Mouse (Mus musculus) cerebellum, postnatal 25 days (tissue): ENCODE data around the gene Ucma.
"Not testable (repeated sequence)": the region's sequence is repeated elsewhere in the genome, so short reads cannot be mapped to it uniquely, and the experiment has no call there.

ENCODE experiments used
- DNase-seq, 2 experiments: peaks; one replicate each; pipeline ENCODE4 v3.0.0; 2021; ENCODE audit warnings: mixed read lengths in 2 of 2

The Ucma gene

GRCm38 (mm10) chr2:4975807-4976206 is at the start of gene Ucma:
Gene Ucma (plus strand): TSS chr2:4976122.
- DNase-seq, result no peak

- DNase-seq, result no peak
Observed at GRCm38 (mm10) chr2:4927391-4927790, 48.5 kb upstream of the Ucma start.

GRCm38 (mm10) chr2:4929230-4929629 is 46.7 kb upstream of the Ucma start:
- no peak for DNase-seq

GRCm38 (mm10) chr2:4934516-4934915 is 41.4 kb upstream of the Ucma start:
- DNase-seq, result no peak

- no peak for DNase-seq
Observed at GRCm38 (mm10) chr2:4937931-4938330, 38.0 kb upstream of the Ucma start.

GRCm38 (mm10) chr2:4940861-4941260 is 35.1 kb upstream of the Ucma start:
- no peak for DNase-seq

- DNase-seq, result not testable (repeated sequence)
Observed at GRCm38 (mm10) chr2:4949691-4950090, 26.2 kb upstream of the Ucma start.

GRCm38 (mm10) chr2:4950986-4951385 is 24.9 kb upstream of the Ucma start:
- no peak for DNase-seq

- DNase-seq, result no peak
Observed at GRCm38 (mm10) chr2:4954216-4954760, 21.6 kb upstream of the Ucma start.

- no peak for DNase-seq
Observed at GRCm38 (mm10) chr2:4958039-4958438, 17.9 kb upstream of the Ucma start.

- no peak for DNase-seq
Observed at GRCm38 (mm10) chr2:4967806-4968205, 8.1 kb upstream of the Ucma start.

GRCm38 (mm10) chr2:4969083-4969482 is 6.8 kb upstream of the Ucma start:
- DNase-seq, result no peak

- peak; percentile 22 to 49 for DNase-seq
Observed at GRCm38 (mm10) chr2:4978091-4978490, 2.2 kb downstream of the Ucma start.

- DNase-seq, result no peak
Observed at GRCm38 (mm10) chr2:4983987-4984386, 8.1 kb downstream of the Ucma start.

GRCm38 (mm10) chr2:4985000-4985399 is 9.1 kb downstream of the Ucma start:
- DNase-seq, result no peak

- no peak for DNase-seq
Observed at GRCm38 (mm10) chr2:4986798-4987197, 10.9 kb downstream of the Ucma start.

- DNase-seq, result no peak
Observed at GRCm38 (mm10) chr2:4987388-4988180, 11.7 kb downstream of the Ucma start.

GRCm38 (mm10) chr2:4988826-4989424 is 13.0 kb downstream of the Ucma start:
- no peak for DNase-seq

- DNase-seq, result peak in 1 of 2 experiments; percentile 15
Observed at GRCm38 (mm10) chr2:4993584-4993983, 17.7 kb downstream of the Ucma start.

GRCm38 (mm10) chr2:4994436-4994835 is 18.5 kb downstream of the Ucma start:
- DNase-seq, result no peak

GRCm38 (mm10) chr2:4995646-4996045 is 19.7 kb downstream of the Ucma start:
- no peak for DNase-seq

- DNase-seq, result no peak
Observed at GRCm38 (mm10) chr2:4996421-4996824, 20.5 kb downstream of the Ucma start.

- no peak for DNase-seq
Observed at GRCm38 (mm10) chr2:4998905-4999304, 23.0 kb downstream of the Ucma start.

GRCm38 (mm10) chr2:5001266-5001665 is 25.3 kb downstream of the Ucma start:
- no peak for DNase-seq
